Mouse (Mus musculus) intestine, postnatal 0 days (tissue): ENCODE results near the gene Crlf1. TPM values are rescaled to one million over a fixed set of nuclear protein-coding genes. Genes with fewer than 3 reads are reported as not detected.
A peak's percentile ranks its signal among the peaks of the same experiment; 100 is the strongest.

Experiments used
- ATAC-seq: fragments of 200-750 bp; cut with Nextera tagmentation; 2 replicates; pipeline ENCODE4 v1.8.0; 2017; ENCODE audit warnings: mild to moderate bottlenecking, moderate TSS enrichment, moderate library complexity
- H3K27ac ChIP-seq: fragments of 300-500 bp; sonication (generic); 2 replicates; pipeline ENCODE4 v1.5.1; 2014; ENCODE audit warnings: mild to moderate bottlenecking, low read depth, low read length, moderate library complexity
- H3K27me3 ChIP-seq: fragments of 300-500 bp; sonication (generic); replicated peaks from 2 replicates; pipeline ENCODE4 v1.6.1; 2014; ENCODE audit warnings: low read length, mixed read lengths; ENCODE audit not compliant: control insufficient read depth, insufficient read depth
- H3K36me3 ChIP-seq: fragments of 300-500 bp; sonication (generic); 2 replicates; pipeline ENCODE4 v1.6.1; 2014; ENCODE audit warnings: mild to moderate bottlenecking, moderate library complexity; ENCODE audit not compliant: control insufficient read depth, insufficient read depth
- H3K4me1 ChIP-seq: fragments of 300-500 bp; sonication (generic); replicated peaks from 2 replicates; pipeline ENCODE4 v1.6.1; 2014; ENCODE audit warnings: antibody characterized with exemption, low read length, mixed read lengths; ENCODE audit not compliant: control insufficient read depth, insufficient read depth
- H3K4me2 ChIP-seq: fragments of 300-500 bp; sonication (generic); replicated peaks from 2 replicates; pipeline ENCODE4 v1.6.1; 2014; ENCODE audit warnings: low read depth, mild to moderate bottlenecking, moderate library complexity
- H3K4me3 ChIP-seq: fragments of 300-500 bp; sonication (generic); 2 replicates; pipeline ENCODE4 v1.5.1; 2014; ENCODE audit warnings: low read depth, low read length
- H3K9ac ChIP-seq: fragments of 300-500 bp; sonication (generic); 2 replicates; pipeline ENCODE4 v1.6.1; 2014; ENCODE audit warnings: mild to moderate bottlenecking, low read depth, low read length
- H3K9me3 ChIP-seq: fragments of 300-500 bp; sonication (generic); 2 replicates; pipeline ENCODE4 v1.6.1; 2016; ENCODE audit warnings: mixed run types; ENCODE audit not compliant: control insufficient read depth
- CTCF ChIP-seq: sonication (generic); IDR thresholded peaks from 2 replicates; pipeline ENCODE4 v1.5.1; 2016; ENCODE audit warnings: low read depth, mild to moderate bottlenecking, control low read depth, antibody characterized with exemption, moderate library complexity
- WGBS: fragments of 180-500 bp; shearing (Covaris S2); extraction: QIAGEN DNeasy Blood & Tissue Kit; methylation state at CpG from one replicate; pipeline ENCODE4 v1.1.7; 2014; 5-methylcytosine and 5-hydroxymethylcytosine counted together
- polyA plus RNA-seq: library from polyadenylated mRNA; unstranded; fragments of >200 nt; fragmentation: Nextera tagmentation; extraction: Ambion mirVana; gene quantifications from 2 replicates; pipeline ENCODE4 v1.2.1, GENCODE M21; 2015

The Crlf1 gene
- polyA plus RNA-seq, 1 experiment from 2014 or later, result 0.81 TPM

- no peaks in the 10 kb centered on the region for H3K9me3 ChIP-seq
- WGBS, result 8% methylated on average over 39 of the region's 39 CpGs
- peaks cover 56% of the 10 kb centered on the region for H3K27me3 ChIP-seq
- TF ChIP-seq CTCF, result no peak
- 0 out of 2 replicates have a peak, but pooled peaks cover 11% of the 10 kb centered on the region for H3K36me3 ChIP-seq
- H3K4me3 ChIP-seq, result no peak overlapping the region
- H3K4me1 ChIP-seq, result no peaks in the 10 kb centered on the region; the same call in 1 of the 2 replicates
- no peak for ATAC-seq
- H3K27ac ChIP-seq, result no peak overlapping the region
- peak overlapping the region; percentile 50 for H3K4me2 ChIP-seq
- no peak overlapping the region for H3K9ac ChIP-seq
Measured at GRCm38 (mm10) chr8:70500386-70501301, 7.7 kb downstream of the Crlf1 start.

DNA sequence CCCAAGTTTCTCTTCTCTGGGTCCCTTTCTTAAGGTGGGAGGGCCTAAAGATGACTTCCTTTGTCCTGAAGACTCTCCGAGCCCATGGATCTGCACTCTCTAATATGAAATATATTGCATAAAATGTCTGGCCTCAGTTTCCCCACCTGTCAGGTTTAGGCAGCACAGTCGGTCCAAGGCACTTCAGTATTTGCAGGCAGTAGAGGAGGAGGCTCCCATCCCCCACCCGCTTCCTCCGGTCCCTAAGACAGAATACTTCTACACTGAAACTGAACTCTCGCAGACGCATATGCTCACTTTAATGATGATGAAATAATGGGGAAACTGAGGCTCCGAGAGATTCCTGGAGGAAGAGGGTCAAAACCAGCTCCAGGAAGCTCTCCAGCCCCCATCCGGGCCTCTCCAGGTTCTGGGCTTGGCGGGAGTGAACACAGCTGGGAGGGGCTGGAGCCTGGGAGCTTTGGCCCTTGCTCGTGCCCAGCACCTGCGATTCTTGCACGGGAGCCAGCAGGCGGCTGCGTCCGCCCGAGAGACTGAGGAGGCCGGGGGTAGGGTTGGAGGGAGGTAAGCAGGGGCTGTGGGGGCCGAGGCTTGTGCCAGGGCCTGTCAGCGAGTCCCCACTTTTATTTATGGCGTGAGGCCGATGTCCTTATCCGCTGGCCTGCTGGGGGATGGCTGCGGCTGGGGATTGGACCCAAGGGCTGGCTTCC, 9.0 kb downstream of the Crlf1 start:
- no peak overlapping the region; the same call in 1 of the 2 replicates for H3K4me2 ChIP-seq
- H3K9me3 ChIP-seq, result no peaks in the 10 kb centered on the region
- H3K36me3 ChIP-seq, result 0 out of 2 replicates have a peak, but pooled peaks cover 13% of the 10 kb centered on the region
- no peak for TF ChIP-seq CTCF
- H3K9ac ChIP-seq, result no peak overlapping the region
- no peak overlapping the region for H3K4me3 ChIP-seq
- no peaks in the 10 kb centered on the region; the same call in 1 of the 2 replicates for H3K4me1 ChIP-seq
- WGBS, result 19% methylated on average over 23 of the region's 23 CpGs
- ATAC-seq, result no peak
- peaks cover 43% of the 10 kb centered on the region for H3K27me3 ChIP-seq
- no peak overlapping the region for H3K27ac ChIP-seq

DNA sequence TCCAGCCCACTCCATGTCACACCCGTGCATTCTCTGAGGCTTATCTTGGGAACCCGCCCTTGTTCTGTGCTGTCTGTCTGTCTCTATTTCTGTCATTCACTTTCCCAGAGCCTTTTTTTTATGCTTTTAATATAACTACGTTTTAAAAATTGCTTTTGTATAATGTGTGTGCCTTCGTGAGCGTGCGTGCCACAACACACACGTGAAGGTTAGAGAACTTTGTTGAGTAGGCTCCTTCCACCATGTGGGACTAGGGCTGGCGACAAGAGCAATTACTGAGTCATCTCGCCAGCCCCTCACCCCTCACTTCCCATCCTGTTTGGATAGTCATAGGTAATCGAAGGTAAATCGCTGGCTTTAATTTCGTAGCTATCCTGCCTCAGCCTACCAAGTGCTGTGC, 9.6 kb downstream of the Crlf1 start:
- TF ChIP-seq CTCF, result no peak
- Histone ChIP-seq H3K27me3 (peaks cover 38% of the 10 kb centered on the region), H3K4me1 (no peaks in the 10 kb centered on the region; the same call in 1 of the 2 replicates), H3K9me3 (no peaks in the 10 kb centered on the region), H3K27ac (no peak overlapping the region), H3K9ac (no peak overlapping the region), H3K4me2 (no peak overlapping the region; the same call in 1 of the 2 replicates), H3K36me3 (peaks cover 19% of the 10 kb centered on the region; the same call in 1 of the 2 replicates), H3K4me3 (no peak overlapping the region)
- no peak for ATAC-seq
- WGBS, result 42% methylated on average over 12 of the region's 12 CpGs

DNA sequence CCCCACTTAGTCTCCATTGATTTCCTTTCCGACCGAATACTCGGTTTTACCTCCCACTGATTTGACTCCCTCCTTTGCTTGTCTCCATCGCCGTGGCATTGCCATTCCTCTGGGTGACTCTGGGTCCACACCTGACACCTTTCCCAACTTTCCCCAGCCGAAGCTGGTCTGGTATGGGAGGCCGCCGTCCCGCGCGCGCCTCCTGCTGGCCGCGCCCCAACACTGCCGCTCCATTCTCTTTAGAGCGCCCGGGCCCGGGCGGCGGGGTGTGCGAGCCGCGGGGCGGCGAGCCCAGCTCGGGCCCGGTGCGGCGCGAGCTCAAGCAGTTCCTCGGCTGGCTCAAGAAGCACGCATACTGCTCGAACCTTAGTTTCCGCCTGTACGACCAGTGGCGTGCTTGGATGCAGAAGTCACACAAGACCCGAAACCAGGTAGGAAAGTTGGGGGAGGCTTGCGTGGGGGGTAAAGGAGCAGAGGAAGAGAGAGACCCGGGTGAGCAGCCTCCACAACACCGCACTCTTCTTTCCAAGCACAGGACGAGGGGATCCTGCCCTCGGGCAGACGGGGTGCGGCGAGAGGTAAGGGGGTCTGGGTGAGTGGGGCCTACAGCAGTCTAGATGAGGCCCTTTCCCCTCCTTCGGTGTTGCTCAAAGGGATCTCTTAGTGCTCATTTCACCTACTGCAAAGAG, 10.2 kb downstream of the Crlf1 start:
- Histone ChIP-seq H3K4me1 (no peaks in the 10 kb centered on the region; the same call in 1 of the 2 replicates), H3K36me3 (peaks cover 25% of the 10 kb centered on the region; the same call in 1 of the 2 replicates), H3K27me3 (peaks cover 35% of the 10 kb centered on the region), H3K27ac (no peak overlapping the region), H3K9me3 (no peaks in the 10 kb centered on the region), H3K9ac (no peak overlapping the region), H3K4me3 (no peak overlapping the region), H3K4me2 (no peak overlapping the region)
- peak; percentile 18; the same call in 1 of the 2 replicates for ATAC-seq
- peak; percentile 92 for TF ChIP-seq CTCF
- WGBS, result 19% methylated on average over 46 of the region's 46 CpGs

- Histone ChIP-seq H3K27me3 (peaks cover 24% of the 10 kb centered on the region), H3K4me1 (no peaks in the 10 kb centered on the region; the same call in none of the 2 replicates)
- 69% methylated on average over 16 of the region's 16 CpGs for WGBS
Measured at GRCm38 (mm10) chr8:70504291-70504716, 11.3 kb downstream of the Crlf1 start.

More at GRCm38 (mm10) chr8:70504291-70504716, 11.3 kb downstream of the Crlf1 start:
- peaks cover 25% of the 10 kb centered on the region; the same call in 1 of the 2 replicates for H3K36me3 ChIP-seq
- ATAC-seq, result no peak
- H3K27ac ChIP-seq, result no peak overlapping the region
- no peak overlapping the region for H3K4me3 ChIP-seq
- no peak overlapping the region for H3K4me2 ChIP-seq
- no peak for TF ChIP-seq CTCF
- no peaks in the 10 kb centered on the region for H3K9me3 ChIP-seq
- no peak overlapping the region for H3K9ac ChIP-seq
